Mouse (Mus musculus): Measurements from ENCODE around the gene Tbc1d10b. TPM values are rescaled to one million over a fixed set of nuclear protein-coding genes. Genes with fewer than 3 reads are reported as not detected.

Tbc1d10b gene
- polyA plus RNA-seq, 1 experiment from 2014 or later, result 8.6 TPM

DNA sequence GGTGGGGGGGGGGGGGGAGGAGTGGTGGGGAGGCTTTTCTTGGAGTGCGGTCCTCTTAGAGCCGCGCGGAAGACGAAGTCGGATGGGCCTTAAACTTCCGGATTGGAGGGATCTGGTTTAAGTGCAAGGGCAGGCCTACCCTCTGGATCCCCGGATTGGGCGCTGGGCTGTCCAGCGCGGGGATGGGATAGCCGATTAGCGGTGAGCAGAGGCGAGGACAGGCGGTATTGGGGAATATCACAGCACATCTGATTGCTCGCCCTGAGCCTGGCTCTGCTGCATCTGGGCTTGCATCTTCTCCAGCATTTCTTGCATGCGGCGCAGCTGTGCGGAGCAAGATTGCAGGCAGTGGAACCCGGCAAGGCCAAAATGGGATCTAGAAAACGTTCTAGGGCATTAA lies 6.3 kb upstream of the Tbc1d10b start:
- 67% methylated on average over 21 of the region's 21 CpGs for WGBS (ENCODE audit: insufficient replicate concordance)
- Histone ChIP-seq H3K9me3 (ENCODE audit: low read length) (no peaks in the 10 kb centered on the region), H3K4me3 (ENCODE audit: low read depth, low read length) (no peak overlapping the region), H3K27me3 (ENCODE audit: insufficient read depth, low read length) (no peaks in the 10 kb centered on the region), H3K4me2 (ENCODE audit: low read depth, low read length) (peak overlapping the region; percentile 70; the same call in 1 of the 2 replicates), H3K36me3 (replicated peaks; ENCODE audit: insufficient read depth, low read length) (peaks cover 9% of the 10 kb centered on the region; the same call in 1 of the 2 replicates), H3K4me1 (ENCODE audit: insufficient read depth) (peaks cover 49% of the 10 kb centered on the region), H3K9ac (replicated peaks) (no peak overlapping the region; the same call in 1 of the 2 replicates), H3K27ac (ENCODE audit: low read depth) (no peak overlapping the region)
- DNase-seq, result no peak
- no peak for TF ChIP-seq CTCF (IDR thresholded peaks at IDR 0.05; ENCODE audit: low read depth)
- no peak for TF ChIP-seq EP300 (IDR thresholded peaks at IDR 0.05; ENCODE audit: low read depth)
- ATAC-seq, result no peak

DNA sequence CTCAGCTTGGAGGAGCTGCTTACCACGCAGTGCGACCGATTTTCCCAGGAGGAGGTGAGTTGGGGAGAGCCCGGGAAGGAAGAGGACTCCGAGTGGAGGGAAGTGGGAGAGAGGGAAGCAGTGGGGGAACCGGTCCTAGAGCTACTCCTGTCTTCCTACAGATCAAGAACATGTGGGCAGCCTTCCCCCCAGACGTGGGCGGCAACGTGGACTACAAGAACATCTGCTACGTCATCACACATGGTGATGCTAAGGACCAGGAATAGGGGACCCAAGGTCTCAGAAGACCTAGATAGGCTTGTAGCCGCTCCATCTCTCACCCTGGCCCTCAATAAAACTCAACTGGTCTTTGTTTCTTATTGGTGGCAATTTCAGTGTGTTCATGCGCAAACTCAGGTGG lies 5.7 kb upstream of the Tbc1d10b start:
- peaks cover 9% of the 10 kb centered on the region; the same call in 1 of the 2 replicates for H3K36me3 ChIP-seq (replicated peaks; ENCODE audit: insufficient read depth, low read length)
- H3K9me3 ChIP-seq (ENCODE audit: low read length), result no peaks in the 10 kb centered on the region
- no peak for DNase-seq
- TF ChIP-seq EP300 (IDR thresholded peaks at IDR 0.05; ENCODE audit: low read depth), result no peak
- no peak for TF ChIP-seq CTCF (IDR thresholded peaks at IDR 0.05; ENCODE audit: low read depth)
- H3K4me2 ChIP-seq (ENCODE audit: low read depth, low read length), result no peak overlapping the region
- H3K27me3 ChIP-seq (ENCODE audit: insufficient read depth, low read length), result no peaks in the 10 kb centered on the region
- peaks cover 49% of the 10 kb centered on the region for H3K4me1 ChIP-seq (ENCODE audit: insufficient read depth)
- H3K27ac ChIP-seq (ENCODE audit: low read depth), result no peak overlapping the region
- no peak overlapping the region for H3K4me3 ChIP-seq (ENCODE audit: low read depth, low read length)
- no peak for ATAC-seq
- no peak overlapping the region for H3K9ac ChIP-seq (replicated peaks)
- 72% methylated on average over 12 of the region's 12 CpGs for WGBS (ENCODE audit: insufficient replicate concordance)

DNA sequence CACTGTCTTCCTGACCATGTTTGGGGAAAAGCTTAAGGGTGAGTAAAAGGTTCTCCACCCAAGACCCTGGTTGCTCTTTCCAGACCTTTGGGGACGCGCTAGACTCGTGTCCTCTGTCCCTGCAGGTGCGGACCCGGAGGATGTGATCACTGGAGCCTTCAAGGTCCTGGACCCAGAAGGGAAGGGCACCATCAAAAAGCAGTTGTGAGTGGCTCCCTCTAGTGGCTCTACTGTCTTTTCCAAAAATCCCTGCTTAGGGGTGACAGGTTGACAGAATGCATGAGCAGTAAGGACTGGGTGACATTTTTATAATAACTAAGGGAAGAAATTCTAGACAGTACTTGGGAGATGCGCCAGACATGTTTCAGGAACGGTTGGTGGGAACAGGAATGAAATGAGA lies 5.2 kb upstream of the Tbc1d10b start:
- DNase-seq (peak; percentile 56), ATAC-seq (no peak)
- H3K27ac ChIP-seq (ENCODE audit: low read depth), result no peak overlapping the region
- no peak overlapping the region for H3K4me2 ChIP-seq (ENCODE audit: low read depth, low read length)
- H3K9ac ChIP-seq (replicated peaks), result no peak overlapping the region
- no peak overlapping the region for H3K4me3 ChIP-seq (ENCODE audit: low read depth, low read length)
- no peaks in the 10 kb centered on the region for H3K27me3 ChIP-seq (ENCODE audit: insufficient read depth, low read length)
- H3K36me3 ChIP-seq (replicated peaks; ENCODE audit: insufficient read depth, low read length), result peaks cover 9% of the 10 kb centered on the region; the same call in 1 of the 2 replicates
- no peaks in the 10 kb centered on the region for H3K9me3 ChIP-seq (ENCODE audit: low read length)
- TF ChIP-seq EP300 (IDR thresholded peaks at IDR 0.05; ENCODE audit: low read depth), result no peak
- TF ChIP-seq CTCF (IDR thresholded peaks at IDR 0.05; ENCODE audit: low read depth), result peak; percentile 87
- H3K4me1 ChIP-seq (ENCODE audit: insufficient read depth), result peaks cover 44% of the 10 kb centered on the region
- WGBS (ENCODE audit: insufficient replicate concordance), result 25% methylated on average over 7 of the region's 7 CpGs

DNA sequence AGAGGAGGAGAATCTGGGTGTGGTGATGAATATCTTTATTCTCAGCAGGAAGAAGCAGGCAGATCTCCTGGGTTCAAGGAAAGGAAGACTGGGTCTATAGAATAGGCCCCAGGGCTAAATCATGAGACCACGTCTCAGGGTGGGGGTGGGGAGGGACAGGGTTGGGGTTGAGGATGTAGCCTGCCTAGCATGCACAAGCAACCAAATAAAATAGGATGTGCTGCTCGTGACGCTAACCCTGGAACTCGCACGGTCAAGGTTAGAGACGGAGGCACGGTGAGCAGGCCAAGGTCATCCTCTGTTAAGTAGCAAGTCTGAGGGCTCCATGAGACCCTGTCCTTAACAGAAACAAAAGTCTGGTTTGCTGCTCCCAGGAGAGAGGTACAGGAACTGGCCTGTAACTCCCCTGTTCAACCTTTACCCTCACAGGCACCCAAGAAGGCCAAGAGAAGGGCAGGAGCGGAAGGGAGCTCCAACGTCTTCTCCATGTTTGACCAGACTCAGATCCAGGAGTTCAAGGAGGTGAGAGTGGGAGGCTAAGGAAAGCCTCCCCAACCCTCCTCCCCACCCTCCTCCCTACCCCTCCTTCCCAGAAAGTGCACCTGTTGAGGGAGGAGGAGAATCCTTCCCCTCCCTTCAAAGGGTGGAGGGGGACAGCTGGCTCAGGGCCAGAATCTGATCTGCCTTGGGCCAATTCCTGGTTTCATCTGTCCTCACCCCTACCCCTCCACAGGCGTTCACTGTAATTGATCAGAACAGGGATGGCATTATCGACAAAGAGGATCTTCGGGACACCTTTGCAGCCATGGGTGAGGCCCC lies 4.4 kb upstream of the Tbc1d10b start:
- no peak overlapping the region for H3K4me3 ChIP-seq (ENCODE audit: low read depth, low read length)
- ATAC-seq (no peak), DNase-seq (no peak)
- WGBS (ENCODE audit: insufficient replicate concordance), result 84% methylated on average over 12 of the region's 12 CpGs
- H3K4me2 ChIP-seq (ENCODE audit: low read depth, low read length), result no peak overlapping the region
- H3K36me3 ChIP-seq (replicated peaks; ENCODE audit: insufficient read depth, low read length), result peaks cover 9% of the 10 kb centered on the region; the same call in 1 of the 2 replicates
- TF ChIP-seq EP300 (IDR thresholded peaks at IDR 0.05; ENCODE audit: low read depth), result no peak
- no peak for TF ChIP-seq CTCF (IDR thresholded peaks at IDR 0.05; ENCODE audit: low read depth)
- no peak overlapping the region for H3K27ac ChIP-seq (ENCODE audit: low read depth)
- no peak overlapping the region for H3K9ac ChIP-seq (replicated peaks)
- peaks cover 37% of the 10 kb centered on the region for H3K4me1 ChIP-seq (ENCODE audit: insufficient read depth)
- no peaks in the 10 kb centered on the region for H3K9me3 ChIP-seq (ENCODE audit: low read length)
- H3K27me3 ChIP-seq (ENCODE audit: insufficient read depth, low read length), result no peaks in the 10 kb centered on the region

DNA sequence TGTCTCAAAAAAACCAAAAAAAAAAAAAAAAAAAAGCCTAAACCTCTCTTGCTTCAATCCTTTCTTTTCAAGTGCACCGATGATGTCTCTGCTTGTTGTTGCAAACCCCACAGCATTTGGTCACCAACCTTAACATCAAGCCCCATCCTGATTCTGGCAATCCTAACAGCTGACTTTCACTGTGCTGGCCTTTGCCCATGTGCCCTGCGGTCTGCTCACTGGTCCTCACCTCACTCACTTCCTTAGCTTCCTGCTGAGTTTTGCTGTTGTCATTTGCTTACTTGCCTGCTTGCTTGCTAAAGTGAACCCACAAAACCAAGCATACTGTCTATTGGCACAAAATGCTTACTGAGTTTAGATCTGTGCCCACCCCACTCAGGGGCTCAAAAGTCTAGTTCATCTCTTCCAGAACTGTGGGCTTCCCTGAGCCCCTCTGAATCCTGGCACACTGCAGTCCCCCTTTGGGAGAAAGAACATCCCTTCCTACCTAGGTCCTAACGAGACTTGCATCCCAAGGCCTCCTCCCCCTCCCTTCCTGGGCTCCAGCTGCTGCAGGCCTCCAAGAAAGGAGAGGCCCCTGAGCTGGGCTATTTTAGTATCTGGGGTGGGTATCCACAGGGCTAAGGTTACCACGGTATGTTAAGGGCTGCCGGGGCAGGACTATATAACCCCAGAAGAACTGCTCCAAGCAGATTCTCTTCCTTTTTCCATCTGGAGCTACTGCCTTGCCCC lies 2.9 kb upstream of the Tbc1d10b start:
- Histone ChIP-seq H3K4me1 (ENCODE audit: insufficient read depth) (peaks cover 36% of the 10 kb centered on the region), H3K9ac (replicated peaks) (no peak overlapping the region), H3K4me3 (ENCODE audit: low read depth, low read length) (no peak overlapping the region), H3K36me3 (replicated peaks; ENCODE audit: insufficient read depth, low read length) (peaks cover 9% of the 10 kb centered on the region; the same call in 1 of the 2 replicates), H3K27ac (ENCODE audit: low read depth) (no peak overlapping the region), H3K4me2 (ENCODE audit: low read depth, low read length) (no peak overlapping the region), H3K9me3 (ENCODE audit: low read length) (no peaks in the 10 kb centered on the region), H3K27me3 (ENCODE audit: insufficient read depth, low read length) (no peaks in the 10 kb centered on the region)
- ATAC-seq (no peak), DNase-seq (no peak)
- TF ChIP-seq CTCF (IDR thresholded peaks at IDR 0.05; ENCODE audit: low read depth) (no peak), EP300 (IDR thresholded peaks at IDR 0.05; ENCODE audit: low read depth) (no peak)
- 60% methylated on average over 5 of the region's 5 CpGs for WGBS (ENCODE audit: insufficient replicate concordance)

DNA sequence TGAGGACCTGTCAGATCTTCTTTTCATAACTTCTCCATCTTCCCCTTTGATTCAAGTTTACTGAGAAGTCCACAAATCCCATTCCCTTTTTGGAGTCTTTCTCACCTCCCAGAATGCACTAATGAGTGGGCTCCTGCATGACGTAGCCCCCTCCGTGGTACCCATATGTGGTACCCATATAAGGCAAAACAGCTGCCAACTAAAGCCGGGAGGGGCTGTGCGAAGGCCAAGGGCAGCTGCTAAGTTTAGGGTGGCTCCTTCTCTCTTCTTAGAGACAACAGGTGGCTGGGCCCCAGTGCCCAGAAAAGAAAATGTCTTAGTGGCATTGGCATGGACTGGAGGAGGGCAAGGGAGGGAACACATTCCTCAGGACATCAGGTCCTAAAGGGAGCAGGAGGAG lies 2.0 kb upstream of the Tbc1d10b start:
- Histone ChIP-seq H3K9ac (replicated peaks) (peak overlapping the region; percentile 52; the same call in 1 of the 2 replicates), H3K4me3 (ENCODE audit: low read depth, low read length) (peak overlapping the region; percentile 67; the same call in 1 of the 2 replicates), H3K27me3 (ENCODE audit: insufficient read depth, low read length) (no peaks in the 10 kb centered on the region), H3K4me2 (ENCODE audit: low read depth, low read length) (peak overlapping the region; percentile 79), H3K27ac (ENCODE audit: low read depth) (peak overlapping the region; percentile 84), H3K9me3 (ENCODE audit: low read length) (no peaks in the 10 kb centered on the region), H3K4me1 (ENCODE audit: insufficient read depth) (peaks cover 35% of the 10 kb centered on the region), H3K36me3 (replicated peaks; ENCODE audit: insufficient read depth, low read length) (peaks cover 9% of the 10 kb centered on the region; the same call in 1 of the 2 replicates)
- 82% methylated on average over 4 of the region's 4 CpGs for WGBS (ENCODE audit: insufficient replicate concordance)
- no peak for DNase-seq
- no peak for TF ChIP-seq CTCF (IDR thresholded peaks at IDR 0.05; ENCODE audit: low read depth)
- TF ChIP-seq EP300 (IDR thresholded peaks at IDR 0.05; ENCODE audit: low read depth), result no peak
- no peak for ATAC-seq
